Mouse (Mus musculus) layer of hippocampus, adult 9-10 months (tissue): ENCODE results near the gene Cdc14a.
A peak's percentile ranks its signal among the peaks of the same experiment; 100 is the strongest.

Source experiments
- DNase-seq: peaks from one replicate; pipeline ENCODE4 v3.0.0; 2022; ENCODE audit warnings: low spot score

Cdc14a gene

DNA sequence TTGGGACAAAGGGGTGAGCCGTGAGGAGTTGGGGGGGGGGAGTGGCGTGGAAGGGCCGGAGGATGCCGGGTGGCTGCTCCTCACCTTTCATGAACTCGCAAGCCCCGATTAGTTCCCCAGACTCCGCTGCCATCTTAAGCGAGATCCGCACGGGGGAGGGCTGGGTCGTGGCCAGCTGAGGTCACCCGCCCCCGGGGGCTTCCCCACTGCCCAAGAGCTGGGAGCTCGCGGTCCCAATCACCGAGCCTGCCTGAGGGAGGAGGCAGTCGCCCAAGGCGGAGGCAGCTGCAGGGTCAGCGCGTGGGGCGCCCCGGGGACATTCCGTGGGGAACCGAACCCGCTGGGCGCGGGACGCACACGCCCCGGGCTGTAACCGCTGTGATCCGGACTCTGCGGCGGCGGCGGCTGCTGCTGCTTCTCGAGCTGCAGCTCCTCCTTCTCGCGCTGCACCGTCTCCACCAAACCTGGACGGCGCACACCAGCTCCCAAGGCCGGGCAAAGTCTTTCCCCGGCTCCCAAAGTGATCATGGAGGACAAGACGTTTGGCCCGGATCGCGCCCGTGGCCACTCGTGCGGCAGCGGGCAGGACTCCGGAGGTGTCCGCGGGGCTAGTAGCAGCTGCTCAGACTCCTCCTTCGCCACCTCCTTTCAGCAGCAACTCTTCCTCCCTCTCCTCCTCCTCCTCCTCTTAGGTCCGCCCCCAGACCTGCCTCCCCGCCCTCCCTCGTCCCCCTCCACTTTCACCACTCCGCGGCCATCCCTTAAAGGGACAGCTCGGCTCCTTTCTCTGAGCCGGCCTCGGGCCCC lies at the start of gene Cdc14a:
TSS of gene Cdc14a (minus strand) at position 680 of the 807 bp plus-strand sequence.
- DNase-seq, result no peak

DNA sequence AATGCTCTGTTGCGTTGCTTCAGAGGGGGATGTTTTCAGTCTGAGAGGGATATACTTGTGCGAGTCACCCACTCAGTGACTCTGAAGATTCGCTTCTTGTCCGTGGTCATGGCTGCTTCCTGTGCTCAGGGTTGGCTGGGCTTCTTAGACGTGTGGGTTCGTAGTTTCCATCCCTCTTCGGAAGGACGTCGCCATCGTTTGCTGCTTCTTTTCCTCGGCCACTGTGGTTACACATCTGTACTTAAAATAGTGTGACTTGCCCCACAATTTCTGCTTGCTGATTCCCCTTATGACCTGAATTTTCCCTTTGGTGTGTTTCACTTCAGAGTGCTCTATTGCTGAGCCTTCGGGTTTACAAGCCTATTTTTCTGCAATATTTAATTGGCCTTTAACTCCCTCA lies 41.9 kb upstream of the Cdc14a start:
- no peak for DNase-seq

DNA sequence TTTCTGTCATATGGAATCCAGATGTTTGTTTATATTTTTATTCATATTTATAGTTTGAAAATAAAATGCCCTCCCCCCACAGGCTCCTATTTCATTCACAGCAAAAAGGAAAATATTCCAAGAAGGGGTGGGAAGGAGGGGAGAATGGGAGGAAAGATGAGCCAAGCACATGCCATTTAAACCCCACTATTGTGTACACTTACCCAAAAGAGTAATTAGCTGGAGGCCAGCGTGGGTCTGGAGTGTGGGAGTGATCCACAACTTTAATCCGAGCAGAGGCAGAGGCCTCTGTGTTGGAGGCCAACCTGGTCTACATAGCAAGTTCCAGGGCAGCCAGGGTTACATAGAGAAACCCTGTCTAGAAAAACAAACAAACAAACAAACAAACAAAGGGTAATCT lies 40.5 kb upstream of the Cdc14a start:
- DNase-seq, result no peak

DNA sequence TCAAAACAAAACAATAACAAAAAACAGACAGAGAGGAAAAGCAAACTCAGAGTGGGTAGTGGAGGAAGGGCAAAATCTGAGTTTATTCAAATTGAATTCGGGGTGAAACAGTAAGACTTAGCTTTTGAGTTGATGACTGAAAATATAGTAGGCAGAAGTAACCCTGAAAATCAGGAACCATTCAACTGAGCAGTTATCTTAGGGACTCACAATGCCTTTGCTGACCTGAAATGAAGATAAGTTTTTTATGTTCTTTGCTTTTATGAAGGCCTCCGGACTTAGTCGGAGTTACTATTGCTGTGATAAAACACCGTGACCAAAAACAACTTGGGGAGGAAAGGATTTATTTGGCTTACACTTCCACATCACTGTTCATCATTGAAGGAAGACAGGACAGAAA lies 37.2 kb upstream of the Cdc14a start:
- no peak for DNase-seq

DNA sequence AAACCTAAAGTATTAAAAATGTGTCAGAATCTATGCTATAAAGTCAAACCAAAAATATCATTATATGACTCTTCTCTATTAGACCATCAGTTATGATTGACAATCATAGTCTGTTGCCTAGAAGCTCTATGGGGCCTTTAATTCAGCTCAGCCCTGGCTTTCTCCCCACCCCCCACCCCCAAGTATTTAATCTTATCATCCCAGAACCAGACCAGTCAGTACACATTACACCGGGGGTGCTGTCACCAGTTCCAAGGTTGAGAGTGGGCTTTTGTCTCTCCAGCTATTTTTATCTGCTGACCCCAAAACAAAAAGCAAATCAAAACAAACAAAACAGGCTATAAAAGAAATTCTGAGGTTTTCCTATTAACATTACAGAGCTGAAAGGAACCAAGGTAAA lies 30.7 kb upstream of the Cdc14a start:
- DNase-seq, result no peak

DNA sequence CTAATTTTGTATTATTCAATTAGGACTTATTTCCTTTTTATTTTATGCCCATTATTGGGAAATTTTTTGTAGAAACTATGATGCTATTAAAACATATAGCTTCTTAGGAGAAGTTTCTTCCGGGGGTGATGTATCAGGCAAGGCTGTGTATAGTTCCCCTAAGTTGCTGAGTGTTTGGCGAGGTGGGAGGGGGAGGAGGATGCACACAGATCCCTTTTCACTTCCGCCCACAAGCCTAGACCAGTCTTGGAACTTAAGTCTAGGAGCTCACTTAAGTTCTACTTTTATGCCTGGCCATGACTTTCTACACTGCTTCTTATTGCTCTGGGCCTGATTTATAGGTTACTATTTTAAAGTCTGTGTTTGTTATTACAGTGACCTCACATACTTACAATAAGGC lies 26.9 kb upstream of the Cdc14a start:
- DNase-seq, result no peak

DNA sequence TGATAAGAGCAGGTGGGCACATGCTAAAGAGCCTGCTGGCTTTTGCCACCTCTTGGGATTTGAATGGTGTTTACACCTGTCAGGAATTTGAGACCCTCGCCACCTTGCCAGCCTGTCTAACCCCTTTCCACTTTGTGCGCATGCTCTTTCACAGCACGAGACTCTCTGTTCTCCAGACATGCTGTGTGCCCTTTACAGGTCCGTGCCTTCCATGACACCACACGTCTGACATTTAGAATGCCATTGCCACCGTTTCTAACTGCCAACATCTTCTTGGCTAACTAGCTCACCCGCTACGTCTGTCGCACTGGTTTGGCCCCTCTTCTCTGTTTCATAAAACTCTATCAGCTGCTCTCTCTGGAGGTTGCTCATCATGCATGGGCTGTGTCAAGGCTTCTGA lies 20.5 kb upstream of the Cdc14a start:
- DNase-seq, result no peak

DNA sequence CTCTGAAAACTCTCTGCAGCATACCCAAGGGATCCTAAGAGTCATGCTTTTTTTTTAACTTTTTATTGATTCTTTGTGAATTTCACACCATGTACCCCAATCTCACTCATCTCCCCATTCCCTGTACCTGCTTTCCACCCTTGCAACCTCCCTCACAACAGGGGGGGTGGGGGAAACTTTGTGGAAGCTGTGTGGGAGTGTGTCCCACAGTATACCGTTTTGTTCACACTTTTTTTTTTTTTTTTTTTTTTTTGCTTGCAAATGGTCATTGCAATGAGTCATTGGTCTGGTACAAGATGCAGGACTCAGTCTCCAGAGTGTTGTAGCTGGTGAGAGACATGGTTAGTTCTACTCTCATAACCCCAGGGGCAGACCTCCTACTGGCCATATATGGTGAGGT lies 19.0 kb upstream of the Cdc14a start:
- DNase-seq, result no peak

DNA sequence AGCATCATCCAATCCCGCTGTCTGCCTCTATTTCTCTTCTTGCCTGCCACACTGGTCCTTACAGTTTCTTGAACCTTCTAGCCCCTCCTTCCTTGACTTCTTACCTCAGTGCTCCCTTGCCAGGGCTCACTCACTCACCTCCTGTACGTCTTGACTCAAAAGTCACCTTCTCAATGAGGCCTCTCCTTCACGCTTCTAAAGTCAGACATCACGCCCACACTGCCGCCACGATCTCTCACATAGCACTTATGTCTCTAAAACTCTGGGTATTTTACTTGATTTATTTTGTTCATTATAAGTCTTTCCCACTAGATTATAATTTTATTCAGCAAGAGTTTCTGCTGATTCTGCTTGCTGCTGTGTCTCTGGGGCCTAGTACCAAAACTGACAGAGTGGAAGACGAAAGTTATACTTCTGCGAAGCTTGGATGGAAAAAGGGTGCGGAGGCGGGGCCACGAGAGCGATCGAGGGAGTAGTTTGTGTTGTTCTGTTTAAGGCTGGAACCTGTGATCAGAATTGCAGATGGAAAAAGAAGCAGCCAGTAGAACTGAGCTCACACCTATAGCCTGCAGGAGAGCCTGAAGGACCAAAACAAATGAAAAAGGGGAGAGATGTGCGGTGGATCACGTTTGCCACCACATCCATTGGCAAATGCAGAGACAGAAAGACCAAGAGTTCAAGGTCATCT lies 17.8 kb upstream of the Cdc14a start:
- DNase-seq, result no peak

DNA sequence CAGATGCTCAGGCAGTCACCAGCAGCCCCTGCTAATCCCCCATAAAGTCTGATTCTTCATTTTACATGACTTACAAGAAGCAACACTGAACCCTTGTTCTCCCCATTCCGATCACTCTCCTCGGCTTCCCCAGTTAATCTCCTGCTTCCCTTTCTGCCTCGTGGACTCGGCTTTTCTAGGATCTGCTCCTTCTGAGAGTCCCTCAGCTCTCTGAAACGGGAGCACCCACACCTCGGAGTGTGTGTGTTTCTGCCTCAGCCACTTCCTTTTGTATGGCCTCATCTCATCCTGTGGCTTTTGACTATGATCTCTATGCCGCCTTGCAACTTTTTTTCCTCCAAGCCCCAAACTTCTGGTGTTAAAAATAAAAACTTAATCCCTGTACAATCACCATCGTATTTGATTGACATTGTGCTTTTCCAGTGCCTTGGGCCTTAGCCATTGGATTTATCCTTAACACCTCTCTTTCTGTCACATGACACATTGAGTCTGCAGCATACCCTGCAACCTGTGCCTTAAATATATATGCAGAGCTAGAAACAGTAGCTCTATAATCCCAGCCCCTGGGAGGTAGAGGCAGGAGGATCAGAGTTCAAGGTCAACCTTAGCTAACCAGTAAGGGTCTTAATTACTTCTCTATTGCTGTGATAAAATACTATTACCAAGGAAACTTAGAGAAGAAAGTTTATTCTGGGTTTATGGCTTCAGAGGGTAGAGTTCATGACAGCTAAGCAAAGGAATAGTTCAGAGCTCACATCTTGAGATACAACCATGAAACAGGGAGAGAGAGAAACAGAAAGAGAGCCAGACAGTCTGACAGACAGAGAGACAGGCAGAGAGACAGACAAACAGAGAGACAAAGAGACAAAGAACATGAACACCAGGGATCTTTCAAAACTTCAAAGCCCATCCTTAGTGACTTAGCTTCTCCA lies 16.5 kb upstream of the Cdc14a start:
- no peak for DNase-seq

DNA sequence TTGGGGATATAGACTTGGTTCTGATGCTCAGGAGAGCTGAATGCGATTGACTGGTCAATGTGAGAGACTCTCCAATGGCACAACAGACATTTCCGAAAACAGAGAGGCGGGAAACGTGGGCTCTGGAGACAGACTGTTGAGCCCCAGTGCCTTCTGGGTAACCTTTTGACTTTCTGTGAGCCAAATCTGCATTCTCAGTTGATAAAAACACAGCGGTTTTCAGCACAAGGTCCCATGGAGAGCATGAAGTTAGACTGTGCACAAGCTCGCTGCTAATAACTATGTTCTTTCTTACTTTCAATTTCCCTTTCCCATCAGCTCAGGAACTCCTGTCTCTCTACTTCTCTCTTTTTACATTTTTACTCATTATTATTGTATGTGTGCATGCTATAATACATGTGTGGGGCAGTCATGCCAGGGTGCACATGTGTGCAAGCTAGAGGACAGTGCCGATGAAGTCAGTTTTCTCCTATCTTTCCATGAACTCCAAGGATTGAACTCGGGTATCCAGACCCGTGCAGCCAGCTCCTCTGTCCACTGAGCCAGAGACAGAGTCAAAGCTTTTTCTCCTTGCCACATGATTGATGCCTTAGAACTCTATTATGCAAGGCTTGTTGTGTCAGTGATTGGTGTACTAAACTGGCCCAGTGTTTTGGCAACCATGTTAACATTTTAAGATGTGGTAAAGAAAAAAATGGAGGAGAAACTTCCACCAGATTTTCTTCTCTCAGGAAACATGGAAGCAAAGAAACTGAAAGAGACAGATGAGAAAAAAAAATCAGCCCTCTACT lies 13.2 kb upstream of the Cdc14a start:
- no peak for DNase-seq

DNA sequence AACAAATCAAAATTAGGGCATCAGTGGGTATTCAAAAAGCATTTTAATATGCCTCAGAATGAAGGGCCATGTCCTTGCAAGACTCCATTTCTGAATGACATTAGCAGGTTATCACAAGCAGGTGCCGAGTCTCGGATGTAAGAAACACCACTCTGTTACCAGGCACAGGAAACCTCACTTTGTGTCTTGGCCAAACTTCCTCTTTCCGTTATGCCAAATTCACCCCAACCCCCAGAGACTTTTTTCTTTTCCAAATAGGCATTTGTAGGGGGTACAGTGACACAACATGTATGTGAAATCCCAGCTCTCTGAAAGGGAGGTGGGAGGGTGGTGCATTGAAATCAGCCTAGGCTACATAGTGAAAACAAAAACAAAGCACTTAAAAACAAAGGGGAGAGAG lies 12.3 kb upstream of the Cdc14a start:
- DNase-seq, result no peak

DNA sequence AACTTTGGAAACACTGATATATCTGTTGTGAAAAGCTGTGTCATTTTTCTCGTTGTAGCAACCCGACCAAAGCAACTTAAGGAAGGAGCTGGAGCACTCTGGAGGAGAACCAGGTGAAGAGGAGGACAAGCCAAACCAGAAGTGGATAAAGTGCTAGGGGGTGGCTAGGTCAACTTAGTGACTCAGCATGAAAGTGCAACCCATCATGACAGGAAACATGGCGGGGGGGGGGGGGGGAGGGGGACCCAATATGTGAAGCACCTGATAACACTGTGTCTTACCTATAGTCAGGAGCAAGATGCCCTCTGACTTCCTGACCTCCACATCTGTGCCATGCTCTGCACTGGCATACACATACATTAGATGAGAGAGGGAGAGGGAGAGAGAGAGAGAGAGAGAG lies 10.9 kb upstream of the Cdc14a start:
- DNase-seq, result no peak

DNA sequence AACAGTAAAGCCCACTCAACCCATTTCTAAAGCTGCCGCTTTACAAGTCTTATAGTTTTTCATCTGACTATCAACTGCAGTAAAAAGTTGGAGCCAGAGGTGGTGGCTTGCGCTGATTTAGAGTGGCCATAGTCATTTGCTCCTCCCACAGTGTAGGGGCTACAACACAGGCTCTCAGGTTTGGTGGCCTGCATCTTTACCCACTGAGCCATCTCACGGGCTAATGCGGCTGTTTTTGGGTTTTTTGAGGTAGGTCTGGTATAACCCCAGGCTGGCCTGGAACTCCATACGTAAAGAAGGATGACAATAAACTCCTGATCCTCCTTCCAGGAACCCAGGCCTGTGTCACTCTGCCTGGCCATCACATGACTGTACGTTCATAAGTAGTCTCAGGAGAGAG lies 2.1 kb upstream of the Cdc14a start:
- no peak for DNase-seq

DNA sequence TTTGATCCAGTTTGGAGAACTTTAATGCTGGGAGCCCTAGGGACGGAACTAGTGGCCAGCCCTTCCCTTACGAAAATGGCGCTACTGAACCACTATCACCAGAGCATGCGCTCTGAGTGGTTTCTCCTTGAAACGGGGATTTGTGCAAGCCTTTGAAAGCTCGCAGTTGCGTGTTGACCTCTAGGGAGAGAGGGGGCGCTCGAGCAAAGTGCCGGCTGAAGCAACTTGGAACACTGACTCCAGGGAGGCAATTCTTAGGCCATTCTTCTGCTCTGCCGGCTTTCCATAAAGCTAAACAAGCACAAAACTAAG lies 1.1 kb upstream of the Cdc14a start:
- peak; percentile 69 for DNase-seq

DNA sequence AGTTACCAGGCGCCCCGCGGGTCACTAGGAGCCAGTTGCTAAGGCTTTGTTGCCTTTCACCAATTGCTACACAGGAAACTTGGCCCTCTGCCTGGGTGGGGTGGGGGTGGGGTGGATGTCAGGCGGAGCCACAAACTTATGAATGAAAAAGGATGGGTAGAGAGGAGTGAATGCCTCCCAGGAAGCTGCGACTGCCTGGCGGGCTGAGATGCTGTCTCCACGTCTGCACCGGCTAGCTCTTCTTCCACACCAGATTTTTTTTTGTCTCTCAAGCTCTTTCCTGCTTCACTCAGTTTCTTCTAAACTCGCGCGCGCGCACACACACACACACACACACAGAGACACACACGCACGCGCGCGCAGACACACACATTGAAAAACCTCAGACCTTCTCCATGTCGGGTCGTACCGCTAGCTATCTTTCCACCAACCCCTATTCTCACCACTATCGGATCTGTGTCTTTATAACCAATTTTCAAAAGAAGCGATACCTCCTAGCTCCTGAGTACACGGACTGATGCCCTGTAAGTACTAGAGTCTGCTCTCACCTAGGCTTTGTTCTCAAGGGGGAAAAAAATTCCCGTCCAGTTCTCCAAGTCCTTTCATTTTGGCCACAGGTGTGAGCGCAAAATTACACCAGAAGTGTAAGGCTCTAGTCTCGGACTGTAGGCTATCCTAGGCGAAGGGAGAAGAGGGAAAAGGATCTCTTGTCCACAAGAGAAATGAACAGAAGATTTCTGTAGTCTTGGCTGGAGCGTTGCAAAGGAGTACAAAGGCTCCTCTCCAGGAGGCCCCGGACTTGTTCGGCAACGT lies 534 bp upstream of the Cdc14a start:
- DNase-seq, result no peak

DNA sequence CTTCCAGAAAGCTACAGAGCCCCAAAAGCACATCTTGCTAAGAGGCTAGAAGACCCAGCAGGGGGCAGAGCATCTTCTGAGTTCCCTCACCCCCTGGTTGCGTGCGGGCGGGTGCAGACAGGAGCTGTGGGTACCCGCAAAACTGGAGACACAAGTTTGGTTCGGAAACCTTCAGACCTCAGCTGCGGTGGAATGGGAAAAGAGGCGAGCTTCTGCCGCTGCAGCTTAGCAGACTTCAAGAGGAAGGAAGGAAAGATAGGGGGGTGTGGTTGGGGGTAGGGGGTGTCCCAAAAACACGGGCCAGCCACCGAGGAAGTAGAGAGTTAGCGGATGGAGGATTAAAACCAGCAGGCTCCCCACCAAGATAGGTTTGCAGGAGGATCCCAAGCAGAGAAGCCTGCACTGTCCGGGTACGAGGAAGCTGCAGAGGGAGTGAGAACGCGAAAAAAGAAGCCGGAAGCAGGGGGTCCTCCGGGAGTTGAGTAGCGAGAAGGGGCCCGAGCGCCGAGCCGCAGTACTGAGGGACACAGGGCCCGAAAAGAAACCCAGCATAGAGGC lies 958 bp downstream of the Cdc14a start:
- DNase-seq, result no peak

DNA sequence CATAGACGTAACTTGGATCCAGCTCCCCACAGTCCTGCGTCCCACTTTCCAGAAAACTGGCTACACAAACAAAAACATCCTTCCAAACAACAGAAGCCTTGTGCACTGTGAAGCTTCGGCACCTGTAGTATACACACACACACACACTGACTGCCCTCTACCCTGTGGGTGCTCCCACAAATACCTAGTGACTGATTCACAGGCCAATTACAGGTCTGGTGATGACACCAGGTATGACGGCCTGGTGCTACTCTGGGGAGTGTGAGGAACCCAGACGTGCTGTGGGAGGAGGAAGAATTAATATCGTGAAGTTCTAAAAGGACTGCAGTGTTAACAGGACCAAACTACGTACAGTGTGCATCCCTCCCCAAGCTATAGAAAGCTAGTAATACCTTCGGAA lies 1.8 kb downstream of the Cdc14a start:
- no peak for DNase-seq

DNA sequence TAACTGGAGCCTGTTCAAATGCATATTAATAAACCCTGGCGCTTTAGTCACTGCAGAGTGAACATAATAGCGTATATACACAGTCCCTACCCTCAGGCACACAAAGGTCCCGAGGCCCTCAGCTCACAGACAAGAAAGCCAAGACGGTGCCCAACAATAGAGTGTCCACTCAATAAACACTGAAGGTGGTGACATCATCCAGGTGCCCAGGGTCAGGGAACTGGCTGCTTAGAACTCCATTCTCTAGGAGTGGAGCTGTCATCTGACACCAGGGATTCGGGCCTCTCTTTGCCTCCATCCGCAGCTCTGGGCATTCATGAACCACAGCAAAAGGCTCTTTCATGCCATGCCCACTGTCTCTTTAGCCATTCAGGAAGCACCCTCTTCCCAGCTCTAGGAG lies 2.7 kb downstream of the Cdc14a start:
- no peak for DNase-seq

DNA sequence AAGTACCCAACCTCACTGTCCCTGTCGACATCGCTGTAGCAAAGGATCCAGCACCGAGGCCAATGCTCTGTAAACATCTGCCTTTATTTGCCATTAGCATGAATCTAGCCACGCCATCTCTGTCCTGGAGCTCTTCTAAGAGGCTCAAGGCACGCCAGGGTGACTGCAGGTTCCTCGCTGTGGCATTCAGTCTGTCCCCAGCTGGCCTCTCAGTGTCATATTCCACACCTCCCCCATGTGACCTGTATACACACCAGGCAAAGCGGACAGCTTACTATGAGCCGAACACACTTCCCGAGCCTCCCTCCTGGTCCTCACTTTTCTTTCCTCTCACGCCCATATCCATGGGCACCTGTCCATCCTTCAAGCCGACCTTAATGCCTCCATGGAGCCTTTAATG lies 4.0 kb downstream of the Cdc14a start:
- no peak for DNase-seq

DNA sequence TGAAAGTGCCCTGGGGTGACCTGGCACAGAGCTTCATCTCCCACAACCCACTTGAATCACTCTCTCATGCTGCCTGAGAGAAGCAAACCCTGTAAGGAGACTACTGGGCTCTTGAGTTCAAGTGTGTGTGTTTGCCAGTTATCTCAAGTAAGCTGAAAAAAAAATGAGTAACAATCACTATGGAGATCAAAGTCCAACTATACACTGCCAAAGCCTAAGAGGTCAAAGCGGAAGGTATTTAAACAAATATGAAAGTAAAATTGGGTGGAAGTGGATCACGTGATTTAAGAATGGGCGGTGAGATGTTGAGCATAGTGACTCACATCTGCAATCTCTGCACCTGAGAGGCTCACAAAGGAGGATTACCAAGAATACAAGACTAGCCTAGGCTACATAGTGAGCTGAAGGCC lies 9.4 kb downstream of the Cdc14a start:
- DNase-seq, result no peak
